Mouse (Mus musculus) hindbrain, embryonic 15.5 days (tissue): ENCODE data around the gene Lhx6. TPM values are rescaled to one million over a fixed set of nuclear protein-coding genes. Genes with fewer than 3 reads are reported as not detected.
"Not testable (repeated sequence)": the region's sequence is repeated elsewhere in the genome, so short reads cannot be mapped to it uniquely, and the experiment has no call there.

Experiments used
- ATAC-seq: fragments of 200-750 bp; cut with Nextera tagmentation; 2 replicates; pipeline ENCODE4 v1.8.0; 2017; ENCODE audit warnings: low read depth, moderate number of reproducible peaks, moderate TSS enrichment; ENCODE audit not compliant: low FRiP score
- H3K27ac ChIP-seq: fragments of 300-500 bp; sonication (generic); replicated peaks from 2 replicates; pipeline ENCODE4 v1.5.1; 2015; ENCODE audit warnings: mild to moderate bottlenecking, inconsistent platforms
- H3K27me3 ChIP-seq: fragments of 300-500 bp; sonication (generic); 2 replicates; pipeline ENCODE4 v1.6.1; 2015; ENCODE audit warnings: control low read depth, inconsistent platforms
- H3K36me3 ChIP-seq: fragments of 300-500 bp; sonication (generic); 2 replicates; pipeline ENCODE4 v1.6.1; 2015; ENCODE audit warnings: control low read depth, inconsistent platforms
- H3K4me1 ChIP-seq: fragments of 300-500 bp; sonication (generic); replicated peaks from 2 replicates; pipeline ENCODE4 v1.6.1; 2015; ENCODE audit warnings: control low read depth, inconsistent platforms
- H3K4me2 ChIP-seq: fragments of 300-500 bp; sonication (generic); 2 replicates; pipeline ENCODE4 v1.6.1; 2015; ENCODE audit warnings: moderate library complexity, mild to moderate bottlenecking, inconsistent platforms
- H3K4me3 ChIP-seq: fragments of 300-500 bp; sonication (generic); 2 replicates; pipeline ENCODE4 v1.5.1; 2015; ENCODE audit warnings: mild to moderate bottlenecking, inconsistent platforms
- H3K9ac ChIP-seq: fragments of 300-500 bp; sonication (generic); 2 replicates; pipeline ENCODE4 v1.6.1; 2015; ENCODE audit warnings: inconsistent platforms
- H3K9me3 ChIP-seq: fragments of 300-500 bp; sonication (generic); 2 replicates; pipeline ENCODE4 v1.6.1; 2016; ENCODE audit warnings: control low read depth, inconsistent platforms
- WGBS: fragments of 180-500 bp; shearing (Covaris S2); methylation state at CpG from one replicate; pipeline ENCODE4 v1.1.7; 2015; 5-methylcytosine and 5-hydroxymethylcytosine counted together
- polyA plus RNA-seq: library from polyadenylated mRNA; unstranded; fragments of >200 nt; fragmentation: Nextera tagmentation; extraction: Ambion mirVana; gene quantifications from 2 replicates; pipeline ENCODE4 v1.2.1, GENCODE M21; 2015

The Lhx6 gene
- 0.62 and 1.3 TPM in 2 replicates for polyA plus RNA-seq

DNA sequence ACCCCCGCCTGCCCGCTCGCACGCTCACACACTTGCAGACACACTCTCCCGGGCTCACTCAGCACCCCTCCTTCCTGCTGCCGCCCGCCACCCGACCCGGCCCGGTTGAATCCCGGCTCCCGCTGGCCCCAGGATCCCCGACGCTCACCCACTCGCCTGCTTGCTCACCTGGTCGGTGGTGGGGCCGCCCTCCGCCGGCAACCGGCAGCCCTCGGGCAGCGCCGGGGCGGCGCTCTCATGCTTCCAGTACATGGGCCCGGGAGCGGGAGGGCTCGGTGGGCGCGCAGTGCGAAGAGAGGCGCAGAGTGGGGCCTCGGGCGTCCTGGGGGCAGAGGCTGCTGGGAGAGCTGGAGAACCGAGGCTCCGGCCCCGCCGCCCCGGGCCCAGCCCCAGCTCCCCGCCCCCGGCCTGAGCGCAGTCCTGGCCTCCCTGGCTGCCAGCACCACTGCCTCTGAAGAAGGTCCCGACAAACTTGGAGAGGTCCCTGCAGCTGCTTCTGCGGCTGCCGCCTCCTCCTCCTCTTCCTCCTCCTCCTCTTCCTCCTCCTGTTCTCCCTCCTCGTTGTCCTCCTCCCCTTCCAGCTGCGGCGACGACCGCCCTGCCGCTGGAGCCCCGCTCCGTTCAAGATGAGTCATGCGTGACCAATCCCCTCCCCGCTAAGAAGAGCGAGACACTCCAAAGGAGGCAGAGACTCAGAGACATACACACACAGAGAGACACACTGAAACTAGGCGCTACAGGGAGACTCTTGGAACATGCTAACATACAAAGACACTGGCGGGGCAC, at the start of gene Lhx6:
Lhx6 (minus strand) TSS at position 453 of the 786 bp plus-strand sequence.
- Histone ChIP-seq H3K9me3 (no peaks in the 10 kb centered on the region), H3K4me2 (peak within 1 kb of the TSS; percentile 54), H3K27me3 (peaks cover 77% of the 10 kb centered on the region), H3K36me3 (no peaks in the 10 kb centered on the region), H3K4me1 (peaks cover 33% of the 10 kb centered on the region), H3K9ac (no peak within 1 kb of the TSS), H3K4me3 (peak within 1 kb of the TSS; percentile 27), H3K27ac (no peak within 1 kb of the TSS)
- under 1% methylated on average over 55 of the region's 58 CpGs for WGBS
- ATAC-seq, result no peak

- H3K4me2 ChIP-seq, H3K27ac ChIP-seq, H3K4me1 ChIP-seq, H3K9ac ChIP-seq, H3K9me3 ChIP-seq, H3K27me3 ChIP-seq, H3K4me3 ChIP-seq, ATAC-seq: not testable (repeated sequence)
- 99% methylated on average over 4 of the region's 4 CpGs for WGBS
- peaks cover 24% of the 10 kb centered on the region; the same call in 1 of the 2 replicates for H3K36me3 ChIP-seq
These were observed 47.2 kb upstream of the Lhx6 start for GRCm38 (mm10) chr2:36152401-36152800.

DNA sequence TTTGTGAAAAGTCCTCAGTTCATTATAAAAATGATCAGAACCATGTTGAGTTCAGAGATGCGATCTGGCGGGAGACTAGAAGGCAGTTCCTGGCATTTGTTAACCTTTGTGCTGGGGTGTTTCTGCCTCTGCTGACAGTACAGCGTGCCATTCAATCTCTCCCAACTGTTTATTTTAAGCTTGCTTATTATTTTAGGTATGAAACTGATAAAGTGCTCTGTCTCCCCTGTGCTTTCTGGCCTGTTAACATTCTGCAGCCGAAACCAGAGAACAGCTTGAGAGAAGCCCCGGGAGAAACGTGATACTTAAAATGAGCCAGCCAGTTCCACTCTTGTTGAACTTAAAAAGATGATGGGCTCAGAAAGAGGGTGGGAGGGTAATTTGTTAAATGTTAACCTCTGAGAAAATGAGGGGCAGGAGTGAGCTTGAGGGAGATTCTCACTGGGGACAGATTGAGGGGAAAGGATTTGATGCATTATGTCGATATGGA, 43.7 kb upstream of the Lhx6 start:
- no peak overlapping the region for H3K4me2 ChIP-seq
- H3K4me1 ChIP-seq, result no peaks in the 10 kb centered on the region
- H3K36me3 ChIP-seq, result peaks cover 12% of the 10 kb centered on the region; the same call in 1 of the 2 replicates
- no peak overlapping the region for H3K27ac ChIP-seq
- no peaks in the 10 kb centered on the region for H3K27me3 ChIP-seq
- WGBS, result 85% methylated on average over 7 of the region's 7 CpGs
- no peak overlapping the region for H3K4me3 ChIP-seq
- no peak overlapping the region for H3K9ac ChIP-seq
- ATAC-seq, result no peak
- H3K9me3 ChIP-seq, result no peaks in the 10 kb centered on the region

DNA sequence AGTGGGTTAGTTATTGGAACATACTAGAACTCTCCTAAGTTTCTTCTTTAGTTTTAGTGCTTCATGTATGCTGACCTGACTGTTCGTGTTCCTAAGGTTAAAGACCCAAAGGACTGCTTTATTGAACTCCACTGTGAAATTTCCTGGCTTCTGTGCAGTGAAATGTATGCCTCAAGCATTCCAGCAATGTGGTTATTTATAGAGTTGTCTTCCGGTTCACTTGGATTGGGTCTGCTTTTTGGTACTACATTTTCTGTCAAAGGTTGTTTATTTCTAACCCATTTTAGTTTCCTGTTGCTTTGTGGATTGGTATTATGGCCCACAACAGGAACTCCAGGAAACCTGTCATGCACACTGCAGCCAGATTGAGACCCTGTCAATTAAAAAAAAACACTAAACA, 33.9 kb upstream of the Lhx6 start:
- Histone ChIP-seq H3K27ac (no peak overlapping the region), H3K4me2 (no peak overlapping the region), H3K9ac (no peak overlapping the region), H3K36me3 (peaks cover 22% of the 10 kb centered on the region), H3K9me3 (no peaks in the 10 kb centered on the region), H3K4me3 (no peak overlapping the region), H3K4me1 (peaks cover 23% of the 10 kb centered on the region), H3K27me3 (no peaks in the 10 kb centered on the region)
- WGBS, result 77% methylated on average over 2 of the region's 2 CpGs
- ATAC-seq, result no peak

DNA sequence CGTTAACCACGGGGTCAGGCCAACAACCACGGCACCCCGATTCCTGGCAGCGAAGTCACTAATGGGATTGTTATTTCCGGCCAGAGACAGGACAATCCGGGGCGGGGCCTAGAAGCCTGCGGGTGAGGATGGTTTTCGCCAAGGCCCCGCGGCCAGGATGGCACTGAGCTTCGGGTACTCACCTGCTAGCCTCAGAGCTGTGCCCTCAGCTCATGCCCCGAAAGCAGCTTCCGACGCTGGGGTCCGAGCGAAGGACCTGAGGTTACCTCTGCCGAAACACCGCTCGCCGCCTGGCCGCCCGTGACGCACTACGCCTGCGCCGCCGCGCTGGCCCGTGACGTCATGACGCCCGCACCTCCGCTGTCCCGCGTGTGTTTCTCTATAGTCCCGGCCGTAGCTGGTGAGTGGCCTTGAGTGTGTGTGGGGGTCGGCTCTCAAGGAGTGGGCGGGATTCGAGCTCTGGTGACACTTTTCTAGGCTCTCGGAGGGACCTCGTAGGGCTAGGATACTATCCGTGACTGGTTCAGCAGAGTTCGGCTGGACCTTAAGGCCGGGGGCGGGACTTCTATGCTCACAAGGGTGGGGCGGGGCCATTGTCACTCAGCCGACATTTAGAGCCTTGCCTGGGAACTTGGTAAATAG, 31.2 kb upstream of the Lhx6 start, which contains the start of the genes Mrrf and Rbm18:
Mrrf (plus strand) TSS at position 90 of the 642 bp plus-strand sequence.
Rbm18 (minus strand) TSS at position 474 of the 642 bp plus-strand sequence.
- Histone ChIP-seq H3K9ac (peak within 1 kb of the TSS; percentile 66), H3K27me3 (no peaks in the 10 kb centered on the region), H3K4me3 (peak within 1 kb of the TSS; percentile 71), H3K4me2 (peak within 1 kb of the TSS; percentile 76), H3K27ac (peak within 1 kb of the TSS; percentile 84), H3K4me1 (peaks cover 23% of the 10 kb centered on the region), H3K9me3 (no peaks in the 10 kb centered on the region), H3K36me3 (peaks cover 28% of the 10 kb centered on the region)
- peak; percentile 98 for ATAC-seq
- under 1% methylated on average over 50 of the region's 50 CpGs for WGBS

DNA sequence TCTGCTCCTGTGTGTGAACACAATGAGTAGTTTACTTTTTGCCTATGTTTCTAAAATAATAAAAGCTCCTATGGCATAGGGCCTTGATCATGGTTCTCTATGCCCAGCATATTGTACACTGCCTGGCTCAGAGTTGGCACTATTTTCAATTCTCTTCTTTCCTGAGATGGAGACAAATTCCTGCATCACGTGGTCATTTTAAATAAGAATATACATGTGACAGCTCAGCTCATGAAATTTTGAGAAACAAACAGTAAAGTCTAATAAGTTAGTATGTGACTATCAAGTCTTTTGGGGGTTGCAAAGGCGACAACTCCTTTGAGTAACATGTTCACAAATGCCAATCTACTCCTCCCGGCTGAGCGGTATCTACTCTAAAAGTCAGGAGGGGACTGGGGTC, 30.7 kb upstream of the Lhx6 start:
- peak overlapping the region; percentile 84 for H3K27ac ChIP-seq
- H3K4me2 ChIP-seq, result peak overlapping the region; percentile 76
- no peak for ATAC-seq
- 3% methylated on average over 4 of the region's 4 CpGs for WGBS
- H3K36me3 ChIP-seq, result peaks cover 33% of the 10 kb centered on the region
- no peaks in the 10 kb centered on the region for H3K27me3 ChIP-seq
- H3K9me3 ChIP-seq, result no peaks in the 10 kb centered on the region
- H3K4me1 ChIP-seq, result peaks cover 23% of the 10 kb centered on the region
- H3K4me3 ChIP-seq, result peak overlapping the region; percentile 71
- peak overlapping the region; percentile 66 for H3K9ac ChIP-seq

DNA sequence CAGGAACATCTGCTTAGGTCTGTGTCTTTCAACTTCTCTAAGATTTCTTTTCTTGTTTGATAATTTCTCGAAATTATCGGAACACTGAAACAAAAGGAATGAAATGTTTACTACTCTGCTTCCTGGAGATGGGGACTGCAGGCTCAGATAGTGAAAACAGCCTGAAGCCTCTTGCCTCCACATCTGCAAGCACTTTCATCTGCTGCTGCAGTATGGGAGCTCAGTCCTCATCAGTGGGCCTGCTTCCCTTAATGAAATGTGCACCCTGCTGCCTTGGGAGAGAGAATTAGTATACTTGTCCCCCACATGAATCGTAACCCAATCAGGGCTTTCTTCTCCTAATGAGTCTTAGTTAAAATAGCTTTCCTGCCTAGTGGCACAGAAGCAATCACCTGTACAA, 23.8 kb upstream of the Lhx6 start:
- Histone ChIP-seq H3K9me3 (no peaks in the 10 kb centered on the region), H3K27me3 (no peaks in the 10 kb centered on the region), H3K4me2 (no peak overlapping the region), H3K27ac (no peak overlapping the region), H3K4me1 (no peaks in the 10 kb centered on the region), H3K9ac (no peak overlapping the region), H3K36me3 (peaks cover 68% of the 10 kb centered on the region), H3K4me3 (no peak overlapping the region)
- no peak for ATAC-seq
- WGBS, result 88% methylated on average over 3 of the region's 3 CpGs

GRCm38 (mm10) chr2:36127973-36128372, 22.8 kb upstream of the Lhx6 start:
- 86% methylated on average over 4 of the region's 4 CpGs for WGBS
- H3K9ac ChIP-seq, result no peak overlapping the region
- H3K4me1 ChIP-seq, result no peaks in the 10 kb centered on the region
- H3K27me3 ChIP-seq, result no peaks in the 10 kb centered on the region
- no peak overlapping the region for H3K4me2 ChIP-seq
- no peaks in the 10 kb centered on the region for H3K9me3 ChIP-seq
- no peak for ATAC-seq
- H3K36me3 ChIP-seq, result peaks cover 68% of the 10 kb centered on the region
- no peak overlapping the region for H3K4me3 ChIP-seq
- no peak overlapping the region for H3K27ac ChIP-seq

- no peaks in the 10 kb centered on the region for H3K4me1 ChIP-seq
- H3K9ac ChIP-seq, result no peak overlapping the region
- H3K4me3 ChIP-seq, result no peak overlapping the region
- no peak overlapping the region for H3K4me2 ChIP-seq
- H3K36me3 ChIP-seq, result peaks cover 70% of the 10 kb centered on the region
- H3K27ac ChIP-seq, result no peak overlapping the region
- no peaks in the 10 kb centered on the region for H3K9me3 ChIP-seq
- 95% methylated on average over 9 of the region's 9 CpGs for WGBS
- H3K27me3 ChIP-seq, result no peaks in the 10 kb centered on the region
- no peak for ATAC-seq
These were observed 21.7 kb upstream of the Lhx6 start for GRCm38 (mm10) chr2:36126795-36127429.

DNA sequence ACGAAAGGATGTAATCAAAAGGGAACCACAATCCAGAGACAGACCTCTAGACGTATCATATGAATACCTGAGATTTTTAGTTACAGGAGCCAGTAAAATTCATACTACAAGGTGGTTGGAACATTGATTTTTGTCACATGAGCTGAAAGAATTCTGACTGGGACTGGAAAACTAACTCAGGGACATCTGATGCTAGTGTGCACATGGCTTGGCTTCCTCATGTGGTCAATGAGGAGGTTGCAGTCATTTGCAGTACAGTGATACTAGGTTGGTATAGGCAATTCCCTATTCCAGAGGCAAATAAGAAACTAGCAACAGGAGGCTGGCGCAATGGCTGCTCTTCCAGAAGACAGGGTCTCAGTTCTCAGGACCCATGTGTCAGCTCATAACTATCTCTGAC, 7.4 kb upstream of the Lhx6 start:
- WGBS, result 78% methylated on average over 3 of the region's 3 CpGs
- Histone ChIP-seq H3K9me3 (no peaks in the 10 kb centered on the region), H3K9ac (no peak overlapping the region), H3K27me3 (peaks cover 38% of the 10 kb centered on the region), H3K4me1 (no peaks in the 10 kb centered on the region), H3K36me3 (peaks cover 21% of the 10 kb centered on the region), H3K4me3 (no peak overlapping the region), H3K4me2 (no peak overlapping the region), H3K27ac (no peak overlapping the region)
- no peak for ATAC-seq

DNA sequence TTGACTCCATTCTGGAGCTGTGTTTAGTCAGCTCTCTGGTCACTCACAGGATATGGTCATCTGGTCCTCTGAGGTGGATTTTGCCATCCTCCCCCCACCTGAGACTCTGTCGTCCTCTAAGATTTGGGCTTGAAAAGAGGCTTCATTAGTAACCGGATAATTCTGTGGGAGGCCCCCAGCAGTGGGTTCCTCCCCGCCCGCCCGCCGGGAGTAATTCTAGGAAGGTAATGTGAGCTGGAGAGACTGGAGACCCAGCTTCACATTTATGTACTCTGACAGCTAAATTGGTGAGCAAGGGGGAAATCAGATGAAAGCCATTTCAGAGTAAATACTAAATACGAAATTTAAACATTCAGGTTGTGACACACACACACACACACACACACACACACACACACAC, 3.4 kb upstream of the Lhx6 start:
- WGBS, result 7% methylated on average over 7 of the region's 7 CpGs
- H3K4me2 ChIP-seq, result no peak overlapping the region
- peaks cover 20% of the 10 kb centered on the region for H3K4me1 ChIP-seq
- H3K4me3 ChIP-seq, result no peak overlapping the region
- no peak overlapping the region for H3K9ac ChIP-seq
- H3K9me3 ChIP-seq, result no peaks in the 10 kb centered on the region
- peaks cover 66% of the 10 kb centered on the region for H3K27me3 ChIP-seq
- no peak for ATAC-seq
- no peaks in the 10 kb centered on the region for H3K36me3 ChIP-seq
- H3K27ac ChIP-seq, result no peak overlapping the region

GRCm38 (mm10) chr2:36104436-36104955, 712 bp downstream of the Lhx6 start:
- no peaks in the 10 kb centered on the region for H3K36me3 ChIP-seq
- no peaks in the 10 kb centered on the region for H3K9me3 ChIP-seq
- no peak overlapping the region for H3K9ac ChIP-seq
- 1% methylated on average over 32 of the region's 32 CpGs for whole genome bisulfite sequencing
- H3K4me1 ChIP-seq, result peaks cover 33% of the 10 kb centered on the region
- peak overlapping the region; percentile 27 for H3K4me3 ChIP-seq
- ATAC-seq, result no peak
- no peak overlapping the region for H3K27ac ChIP-seq
- peaks cover 77% of the 10 kb centered on the region for H3K27me3 ChIP-seq
- H3K4me2 ChIP-seq, result peak overlapping the region; percentile 54
